Mouse (Mus musculus) frontal cortex, adult (tissue): ENCODE measurements at regions not wholly inside any gene's neighbourhood (a gene's known extent, or its start where the extent isn't known, plus 50 kb on each side); places are given as distances from the start of the nearest gene placed in this dataset.

Source experiments
- ATAC-seq: cut with Nextera tagmentation; 2 replicates; pipeline ENCODE4 v1.9.2; 2017; ENCODE audit warnings: mild to moderate bottlenecking, moderate library complexity, mixed read lengths; ENCODE audit not compliant: low TSS enrichment

- no peak for ATAC-seq
These were observed 59.0 kb upstream of the Ntm start for GRCm38 (mm10) chr9:30021981-30022380.

GRCm38 (mm10) chr9:30025275-30025674 lies 62.3 kb upstream of the Ntm start:
- no peak for ATAC-seq

- peak; percentile 99 for ATAC-seq
These were observed 64.0 kb upstream of the Ntm start for GRCm38 (mm10) chr9:30026939-30027338.

GRCm38 (mm10) chr9:30040396-30040795 lies 77.5 kb upstream of the Ntm start:
- ATAC-seq: no peak

GRCm38 (mm10) chr9:30064551-30064950 lies 101.6 kb upstream of the Ntm start:
- ATAC-seq: no peak

- ATAC-seq: no peak
These were observed 105.0 kb upstream of the Ntm start for GRCm38 (mm10) chr9:30067980-30068379.

- ATAC-seq: no peak
These were observed 112.3 kb upstream of the Ntm start for GRCm38 (mm10) chr9:30075233-30075632.

GRCm38 (mm10) chr9:30076006-30076405 lies 113.1 kb upstream of the Ntm start:
- peak; percentile 69; the same call in 1 of the 2 replicates for ATAC-seq

- peak; percentile 50; the same call in 1 of the 2 replicates for ATAC-seq
These were observed 113.5 kb upstream of the Ntm start for GRCm38 (mm10) chr9:30076482-30076881.

GRCm38 (mm10) chr9:30101942-30102341 lies 139.0 kb upstream of the Ntm start:
- ATAC-seq: no peak

- ATAC-seq: no peak
These were observed 159.4 kb upstream of the Ntm start for GRCm38 (mm10) chr9:30122371-30122770.

- ATAC-seq: no peak
These were observed 166.2 kb upstream of the Ntm start for GRCm38 (mm10) chr9:30129151-30129550.

- ATAC-seq: no peak
These were observed 168.7 kb upstream of the Ntm start for GRCm38 (mm10) chr9:30131626-30132025.

GRCm38 (mm10) chr9:30134303-30134702 lies 171.4 kb upstream of the Ntm start:
- ATAC-seq: peak; percentile 96

- peak; percentile 21; the same call in 1 of the 2 replicates for ATAC-seq
These were observed 174.8 kb upstream of the Ntm start for GRCm38 (mm10) chr9:30137611-30138287.

GRCm38 (mm10) chr9:30140188-30140587 lies 177.2 kb upstream of the Ntm start:
- peak; percentile 42; the same call in 1 of the 2 replicates for ATAC-seq

GRCm38 (mm10) chr9:30141186-30141585 lies 178.2 kb upstream of the Ntm start:
- peak; percentile 80 for ATAC-seq

- ATAC-seq: 0 out of 2 replicates have a peak, but pooled peaks have one; percentile 41
These were observed 180.0 kb upstream of the Ntm start for GRCm38 (mm10) chr9:30142806-30143458.

- peak; percentile 69 for ATAC-seq
These were observed 186.8 kb upstream of the Ntm start for GRCm38 (mm10) chr9:30149481-30150468.

- ATAC-seq: no peak
These were observed 188.2 kb upstream of the Ntm start for GRCm38 (mm10) chr9:30151173-30151572.

GRCm38 (mm10) chr9:30166235-30166752 lies 203.4 kb upstream of the Ntm start:
- no peak for ATAC-seq

GRCm38 (mm10) chr9:30167223-30167622 lies 204.3 kb upstream of the Ntm start:
- ATAC-seq: no peak
